In the genomic region with DNA sequence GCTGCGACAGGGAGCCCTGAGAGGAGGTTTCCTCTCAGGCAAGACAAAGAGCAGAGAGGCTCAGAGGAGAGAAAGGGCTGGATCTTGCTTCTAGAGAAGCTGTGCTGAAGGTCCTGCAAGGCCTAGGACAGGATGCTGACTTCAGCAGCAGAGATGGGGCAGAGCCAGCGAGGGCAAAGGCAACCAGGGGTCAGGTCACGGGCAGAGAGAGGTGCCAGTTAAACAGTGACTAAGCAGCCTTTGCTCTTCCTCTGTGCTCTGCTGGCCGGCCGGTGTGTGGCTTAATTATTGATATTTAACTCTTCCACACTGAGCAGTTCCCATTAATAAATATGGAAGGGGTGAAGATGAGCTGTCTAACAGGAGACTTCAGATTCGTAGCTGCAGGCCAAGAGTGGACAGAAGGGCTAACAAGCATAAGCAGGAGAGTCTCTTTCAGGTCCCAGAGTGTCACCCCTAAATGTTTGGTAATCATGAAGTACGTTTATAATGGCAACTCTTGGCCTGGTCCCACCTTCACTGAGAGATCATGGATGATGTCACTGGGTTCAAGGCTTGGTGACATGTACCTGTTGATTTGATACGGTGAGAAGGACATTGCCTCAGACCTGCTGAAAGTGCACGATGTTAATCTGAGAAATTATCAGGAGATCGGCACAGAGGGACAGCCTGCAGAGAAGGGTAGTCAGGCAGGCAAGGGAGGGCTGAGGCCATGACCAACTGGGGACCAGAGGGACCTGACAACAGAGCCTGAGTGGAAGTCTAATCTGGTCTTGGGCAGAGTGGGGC, we compare ENCODE assay signal across 17 mouse cellular contexts. TPM values are rescaled to one million over a fixed set of nuclear protein-coding genes. Genes with fewer than 3 reads are reported as not detected.
A peak's percentile ranks its signal among the peaks of the same experiment; 100 is the strongest.
DNase-seq lines count a peak whose midpoint lies in the region; ATAC-seq lines count a peak whose summit lies in the region.
"Had no signal": no experiment of that assay in that cellular context is flagged by ENCODE, and none has a peak within 500 bp of the region (broad histone marks: within the 10 kb centered on the region; RNA-seq: fewer than 3 reads in every experiment).

No protein-coding gene starts in this region.

- DNase-seq in kidney, adult 11 months = peak; percentile 94
- peak; percentile 88 to 92 for DNase-seq in kidney, postnatal 36 days
- no peak for DNase-seq in lung, postnatal 25 days (ENCODE audit: low spot score)
- DNase-seq in heart, postnatal 25 days (ENCODE audit: low spot score) = no peak
- DNase-seq in spleen, postnatal 14 days (ENCODE audit: low spot score in 2 of 2) = no peak
- DNase-seq: cerebellum, adult 11-12 months; lung, adult 2 months; right cerebral cortex, postnatal 4 days; thymus, postnatal 36 days had no signal

- no peak overlapping the region for H3K9ac ChIP-seq in kidney, embryonic 14.5 days (ENCODE audit: low read depth, low read length)
- H3K9ac ChIP-seq in kidney, embryonic 15.5 days = no peak overlapping the region
- no peak overlapping the region for H3K9ac ChIP-seq in liver, embryonic 16.5 days (ENCODE audit: low read depth, low read length)
- H3K9ac ChIP-seq: heart, embryonic 13.5 days; neural tube, embryonic 13.5 days had no signal

- intact Hi-C loops in heart, postnatal 25 days (cut with DNase I) = no loop called here

- 65% methylated on average over 10 of the region's 10 CpGs for WGBS in kidney, embryonic 14.5 days
- 69% methylated on average over 10 of the region's 10 CpGs for WGBS in kidney, embryonic 15.5 days
- 48% methylated on average over 10 of the region's 10 CpGs for WGBS in liver, embryonic 16.5 days (ENCODE audit: insufficient replicate concordance)

- no peaks in the 10 kb centered on the region for H3K9me3 ChIP-seq in kidney, embryonic 14.5 days (ENCODE audit: control insufficient read depth, low read length)
- no peaks in the 10 kb centered on the region for H3K9me3 ChIP-seq in kidney, embryonic 15.5 days (replicated peaks)
- H3K9me3 ChIP-seq in liver, embryonic 16.5 days (replicated peaks; ENCODE audit: control insufficient read depth, low read length) = no peaks in the 10 kb centered on the region
- H3K9me3 ChIP-seq: heart, embryonic 13.5 days; hindbrain, embryonic 10.5 days; neural tube, embryonic 13.5 days had no signal

- no peaks in the 10 kb centered on the region for H3K27me3 ChIP-seq in kidney, embryonic 14.5 days (ENCODE audit: control insufficient read depth, insufficient read depth, low read length)
- no peaks in the 10 kb centered on the region for H3K27me3 ChIP-seq in kidney, embryonic 15.5 days
- H3K27me3 ChIP-seq in liver, embryonic 16.5 days (ENCODE audit: control insufficient read depth, insufficient read depth, low read depth, low read length) = no peaks in the 10 kb centered on the region
- H3K27me3 ChIP-seq: heart, embryonic 13.5 days; neural tube, embryonic 13.5 days had no signal

- no peak overlapping the region for H3K27ac ChIP-seq in kidney, embryonic 14.5 days (ENCODE audit: low read depth, low read length)
- H3K27ac ChIP-seq in kidney, embryonic 15.5 days = peak overlapping the region; percentile 43
- peak overlapping the region; percentile 51 for H3K27ac ChIP-seq in liver, embryonic 16.5 days (ENCODE audit: low read length)
- H3K27ac ChIP-seq: heart, embryonic 13.5 days; hindbrain, embryonic 10.5 days; neural tube, embryonic 13.5 days had no signal

- H3K4me3 ChIP-seq in kidney, embryonic 14.5 days (ENCODE audit: low read length) = no peak overlapping the region
- no peak overlapping the region for H3K4me3 ChIP-seq in kidney, embryonic 15.5 days (replicated peaks)
- no peak overlapping the region for H3K4me3 ChIP-seq in liver, embryonic 16.5 days (ENCODE audit: low read depth, low read length)
- H3K4me3 ChIP-seq: heart, embryonic 13.5 days; hindbrain, embryonic 10.5 days; neural tube, embryonic 13.5 days had no signal

- no peak for ATAC-seq in kidney, embryonic 14.5 days (ENCODE audit: low FRiP score, low TSS enrichment)
- peak; percentile 68 for ATAC-seq in kidney, embryonic 15.5 days (replicated peaks; ENCODE audit: low FRiP score)
- ATAC-seq in liver, embryonic 16.5 days (ENCODE audit: low read depth) = peak; percentile 89
- ATAC-seq: CD4-positive, CD25-positive, alpha-beta regulatory T cell, adult 4 months had no signal

- no peak overlapping the region for H3K4me2 ChIP-seq in kidney, embryonic 14.5 days (replicated peaks; ENCODE audit: low read depth, low read length)
- H3K4me2 ChIP-seq in kidney, embryonic 15.5 days = no peak overlapping the region
- H3K4me2 ChIP-seq in liver, embryonic 16.5 days (ENCODE audit: low read depth, low read length) = no peak overlapping the region
- H3K4me2 ChIP-seq: heart, embryonic 13.5 days; neural tube, embryonic 13.5 days had no signal

- no peaks in the 10 kb centered on the region for H3K4me1 ChIP-seq in kidney, embryonic 14.5 days (ENCODE audit: control insufficient read depth, insufficient read depth, low read length)
- H3K4me1 ChIP-seq in kidney, embryonic 15.5 days = peaks cover 22% of the 10 kb centered on the region
- H3K4me1 ChIP-seq in liver, embryonic 16.5 days (ENCODE audit: control insufficient read depth, low read depth, low read length) = no peaks in the 10 kb centered on the region; the same call in 1 of the 2 replicates

- H3K36me3 ChIP-seq in kidney, embryonic 14.5 days (ENCODE audit: control insufficient read depth, insufficient read depth, low read length) = no peaks in the 10 kb centered on the region
- H3K36me3 ChIP-seq in kidney, embryonic 15.5 days = no peaks in the 10 kb centered on the region
- H3K36me3 ChIP-seq in liver, embryonic 16.5 days (ENCODE audit: control insufficient read depth, insufficient read depth) = no peaks in the 10 kb centered on the region
- H3K36me3 ChIP-seq: heart, embryonic 13.5 days; hindbrain, embryonic 10.5 days; neural tube, embryonic 13.5 days had no signal

RNA-seq across cellular contexts. Expression of a gene that starts 5.9 kb away (rescaled TPM):
- polyA plus RNA-seq in kidney, embryonic 14.5 days (2014; fragmentation: Nextera tagmentation; extraction: Ambion mirVana) = 1.4 and 2.9 TPM in 2 replicates
- polyA plus RNA-seq in kidney, embryonic 15.5 days (2015; fragmentation: Nextera tagmentation; extraction: Ambion mirVana) = 11.2 and 13.8 TPM in 2 replicates
- polyA plus RNA-seq in liver, embryonic 16.5 days (2015; fragmentation: Nextera tagmentation; extraction: Ambion mirVana) = 35.9 and 48.3 TPM in 2 replicates
- total RNA-seq in heart, postnatal 25 days (2021) = 1 to 10 TPM; 1.5 to 2.3 TPM

RNA-seq across cellular contexts. Expression of a gene that starts 29.8 kb away (rescaled TPM):
- polyA plus RNA-seq in kidney, embryonic 14.5 days (2014; fragmentation: Nextera tagmentation; extraction: Ambion mirVana) = 5.3 and 9.3 TPM in 2 replicates
- 11.7 and 12.6 TPM in 2 replicates for polyA plus RNA-seq in kidney, embryonic 15.5 days (2015; fragmentation: Nextera tagmentation; extraction: Ambion mirVana)
- 21.7 and 25.8 TPM in 2 replicates for polyA plus RNA-seq in liver, embryonic 16.5 days (2015; fragmentation: Nextera tagmentation; extraction: Ambion mirVana)
- total RNA-seq in heart, postnatal 25 days (2021) = 10 to 100 TPM; 45.1 to 56.9 TPM
- total RNA-seq: MEL had no signal
- polyA plus RNA-seq: CD4-positive, CD25-positive, alpha-beta regulatory T cell, adult 4 months had no signal

Comparison
In these comparisons a context has a peak if more than half of its experiments do, and no peak if none do; other contexts are left out.
1. DNase-seq: peak in kidney, adult 11 months (single experiment) and kidney, postnatal 36 days (2 of 2); none in lung, postnatal 25 days (single experiment), heart, postnatal 25 days (single experiment) and spleen, postnatal 14 days (0 of 2).